Mouse (Mus musculus) hindbrain, embryonic 14.5 days (tissue): ENCODE results near the gene Acot7. TPM values are rescaled to one million over a fixed set of nuclear protein-coding genes. Genes with fewer than 3 reads are reported as not detected.

ENCODE experiments used
- ATAC-seq: fragments of 200-750 bp; cut with Nextera tagmentation; 2 replicates; pipeline ENCODE4 v1.8.0; 2017; ENCODE audit warnings: moderate number of reproducible peaks, mild to moderate bottlenecking, moderate TSS enrichment, moderate library complexity; ENCODE audit not compliant: low FRiP score
- DNase-seq: peaks from one replicate; pipeline ENCODE4 v3.0.0-alpha.2; 2015; ENCODE audit warnings: low spot score
- H3K27ac ChIP-seq: fragments of 300-500 bp; sonication (generic); 2 replicates; pipeline ENCODE4 v1.5.1; 2014; ENCODE audit warnings: mild to moderate bottlenecking, moderate library complexity
- H3K27me3 ChIP-seq: fragments of 300-500 bp; sonication (generic); 2 replicates; pipeline ENCODE4 v1.6.1; 2014; ENCODE audit warnings: mild to moderate bottlenecking, low read length, mixed read lengths; ENCODE audit not compliant: control insufficient read depth, insufficient read depth
- H3K36me3 ChIP-seq: fragments of 300-500 bp; sonication (generic); replicated peaks from 2 replicates; pipeline ENCODE4 v1.6.1; 2014; ENCODE audit not compliant: control insufficient read depth, insufficient read depth
- H3K4me1 ChIP-seq: fragments of 300-500 bp; sonication (generic); replicated peaks from 2 replicates; pipeline ENCODE4 v1.6.1; 2014; ENCODE audit warnings: antibody characterized with exemption, low read length, mixed read lengths; ENCODE audit not compliant: control insufficient read depth, insufficient read depth
- H3K4me2 ChIP-seq: fragments of 300-500 bp; sonication (generic); replicated peaks from 2 replicates; pipeline ENCODE4 v1.6.1; 2014; ENCODE audit warnings: mild to moderate bottlenecking, moderate library complexity
- H3K4me3 ChIP-seq: fragments of 300-500 bp; sonication (generic); replicated peaks from 2 replicates; pipeline ENCODE4 v1.5.1; 2014; ENCODE audit warnings: mild to moderate bottlenecking, low read length
- H3K9ac ChIP-seq: fragments of 300-500 bp; sonication (generic); 2 replicates; pipeline ENCODE4 v1.6.1; 2014
- H3K9me3 ChIP-seq: fragments of 300-500 bp; sonication (generic); 2 replicates; pipeline ENCODE4 v1.6.1; 2016; ENCODE audit warnings: low read length; ENCODE audit not compliant: control insufficient read depth
- WGBS: fragments of 180-500 bp; shearing (Covaris S2); extraction: QIAGEN DNeasy Blood & Tissue Kit; methylation state at CpG from one replicate; pipeline ENCODE4 v1.1.7; 2014; 5-methylcytosine and 5-hydroxymethylcytosine counted together
- polyA plus RNA-seq: library from polyadenylated mRNA; unstranded; fragments of >200 nt; fragmentation: Nextera tagmentation; extraction: Ambion mirVana; gene quantifications from 2 replicates; pipeline ENCODE4 v1.2.1, GENCODE M21; 2014

Acot7 gene
- polyA plus RNA-seq, 1 experiment from 2014 or later: 352 TPM

GRCm38 (mm10) chr4:152135363-152135762, 42.6 kb upstream of the Acot7 start:
- no peak overlapping the region for H3K4me2 ChIP-seq
- H3K9me3 ChIP-seq: no peaks in the 10 kb centered on the region
- peaks cover 67% of the 10 kb centered on the region for H3K27me3 ChIP-seq
- ATAC-seq (no peak), DNase-seq (no peak)
- peaks cover 18% of the 10 kb centered on the region for H3K4me1 ChIP-seq
- H3K27ac ChIP-seq: no peak overlapping the region
- 80% methylated on average over 12 of the region's 12 CpGs for WGBS
- H3K4me3 ChIP-seq: no peak overlapping the region
- no peaks in the 10 kb centered on the region for H3K36me3 ChIP-seq
- no peak overlapping the region for H3K9ac ChIP-seq

- Histone ChIP-seq H3K9me3 (no peaks in the 10 kb centered on the region), H3K36me3 (no peaks in the 10 kb centered on the region), H3K4me1 (peaks cover 9% of the 10 kb centered on the region), H3K4me3 (no peak overlapping the region), H3K27ac (no peak overlapping the region), H3K9ac (no peak overlapping the region), H3K4me2 (no peak overlapping the region), H3K27me3 (peaks cover 58% of the 10 kb centered on the region)
- DNase-seq (no peak), ATAC-seq (no peak)
- WGBS: 36% methylated on average over 6 of the region's 6 CpGs
Observed at GRCm38 (mm10) chr4:152136112-152136875, 41.6 kb upstream of the Acot7 start.

DNA sequence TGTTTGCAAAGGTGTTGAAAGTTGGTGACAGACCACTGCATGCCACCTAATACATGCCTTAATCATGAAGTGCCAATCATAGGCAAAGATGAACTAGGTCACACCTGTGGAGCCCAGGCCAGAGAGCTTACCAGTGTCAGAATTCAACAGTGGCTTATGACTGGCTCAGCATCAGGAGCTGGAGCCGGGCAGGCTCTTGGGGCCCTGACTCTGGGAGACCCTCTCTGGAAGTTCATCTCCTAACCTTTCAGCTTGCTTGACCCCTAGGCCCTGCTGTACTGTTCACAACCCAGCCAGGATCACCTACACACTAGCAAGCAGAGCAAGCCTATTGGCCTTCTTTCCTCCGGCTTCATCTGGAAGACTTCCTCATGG, 41.1 kb upstream of the Acot7 start:
- peaks cover 9% of the 10 kb centered on the region for H3K4me1 ChIP-seq
- peaks cover 56% of the 10 kb centered on the region for H3K27me3 ChIP-seq
- ATAC-seq (no peak), DNase-seq (no peak)
- H3K9ac ChIP-seq: no peak overlapping the region
- no peaks in the 10 kb centered on the region for H3K36me3 ChIP-seq
- no peak overlapping the region for H3K4me2 ChIP-seq
- H3K9me3 ChIP-seq: no peaks in the 10 kb centered on the region
- no peak overlapping the region for H3K27ac ChIP-seq
- 95% methylated on average over 2 of the region's 2 CpGs for WGBS
- no peak overlapping the region for H3K4me3 ChIP-seq

DNA sequence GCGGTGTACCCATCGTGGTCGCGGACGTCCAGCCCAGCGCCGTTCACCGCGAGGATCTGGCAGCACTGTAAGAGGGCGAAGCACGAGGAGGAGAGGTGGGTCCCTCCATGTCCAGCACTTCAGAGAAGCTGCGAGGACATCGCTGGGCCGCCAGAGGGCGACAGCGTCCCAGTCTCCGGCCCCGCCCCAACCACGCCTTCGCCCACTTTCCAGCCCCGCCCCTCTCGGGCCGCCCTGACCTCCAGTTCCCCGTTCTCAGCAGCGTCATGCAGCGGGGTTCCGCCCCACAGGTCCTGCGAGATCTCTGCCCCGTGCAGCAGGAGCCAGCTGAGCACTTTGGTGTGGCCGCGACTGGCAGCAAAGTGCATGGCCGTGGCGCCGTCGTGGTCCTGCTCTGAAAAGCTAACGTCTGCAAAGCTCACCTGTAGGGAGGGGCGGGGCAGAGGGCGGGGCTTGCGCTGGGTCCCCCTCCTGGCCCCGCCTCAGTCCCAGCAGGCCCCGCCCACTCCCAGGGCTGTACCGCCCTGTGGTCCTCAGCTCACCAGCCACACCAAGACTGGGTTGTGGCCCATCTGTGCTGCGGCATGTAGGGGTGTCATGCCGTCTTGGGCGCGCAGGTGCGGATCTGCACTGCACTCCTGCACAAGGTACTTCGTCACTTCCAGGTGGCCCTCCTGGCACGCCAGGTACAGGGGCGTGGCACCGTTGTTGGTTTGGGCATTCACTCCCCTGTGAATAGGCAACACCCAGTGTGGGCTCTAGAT, 39.3 kb upstream of the Acot7 start:
- DNase-seq: peak; percentile 68
- peak; percentile 71 for ATAC-seq
- Histone ChIP-seq H3K9ac (no peak overlapping the region), H3K27ac (no peak overlapping the region), H3K36me3 (no peaks in the 10 kb centered on the region), H3K9me3 (no peaks in the 10 kb centered on the region), H3K4me3 (peak overlapping the region; percentile 32), H3K27me3 (peaks cover 38% of the 10 kb centered on the region), H3K4me1 (peaks cover 9% of the 10 kb centered on the region), H3K4me2 (peak overlapping the region; percentile 62)
- WGBS: 3% methylated on average over 48 of the region's 51 CpGs

GRCm38 (mm10) chr4:152140441-152140840, 37.5 kb upstream of the Acot7 start:
- Histone ChIP-seq H3K36me3 (no peaks in the 10 kb centered on the region), H3K27me3 (peaks cover 27% of the 10 kb centered on the region), H3K4me2 (no peak overlapping the region), H3K4me1 (peaks cover 9% of the 10 kb centered on the region), H3K27ac (no peak overlapping the region), H3K4me3 (no peak overlapping the region), H3K9me3 (no peaks in the 10 kb centered on the region), H3K9ac (no peak overlapping the region)
- ATAC-seq (no peak), DNase-seq (no peak)
- 31% methylated on average over 6 of the region's 6 CpGs for WGBS

GRCm38 (mm10) chr4:152141521-152142135, 36.3 kb upstream of the Acot7 start:
- ATAC-seq (no peak), DNase-seq (no peak)
- H3K27ac ChIP-seq: no peak overlapping the region
- H3K9me3 ChIP-seq: no peaks in the 10 kb centered on the region
- H3K4me3 ChIP-seq: no peak overlapping the region
- H3K4me2 ChIP-seq: no peak overlapping the region
- H3K9ac ChIP-seq: no peak overlapping the region
- 61% methylated on average over 8 of the region's 8 CpGs for WGBS
- H3K27me3 ChIP-seq: peaks cover 25% of the 10 kb centered on the region
- no peaks in the 10 kb centered on the region for H3K36me3 ChIP-seq
- H3K4me1 ChIP-seq: peaks cover 9% of the 10 kb centered on the region

DNA sequence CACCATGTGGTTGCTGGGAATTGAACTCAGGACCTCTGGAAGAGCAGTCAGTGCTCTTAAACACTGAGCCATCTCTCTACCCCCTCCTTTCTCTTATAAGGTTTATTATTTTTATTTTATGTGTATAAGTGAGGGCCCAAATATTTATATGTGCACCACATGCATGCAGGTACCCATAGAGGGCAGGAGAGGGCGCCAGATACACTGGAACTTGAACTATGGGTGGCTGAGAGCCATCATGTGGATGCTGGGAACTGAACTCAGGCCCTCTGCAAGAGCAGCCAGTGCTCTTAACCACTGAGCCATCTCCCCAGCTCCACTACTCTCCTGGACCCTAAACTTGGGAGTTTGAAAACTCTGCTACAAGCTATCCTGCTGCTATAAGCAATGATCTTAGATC, 34.3 kb upstream of the Acot7 start:
- no peak for ATAC-seq
- Histone ChIP-seq H3K4me1 (peaks cover 5% of the 10 kb centered on the region), H3K27ac (no peak overlapping the region), H3K36me3 (no peaks in the 10 kb centered on the region), H3K4me2 (no peak overlapping the region), H3K4me3 (no peak overlapping the region), H3K27me3 (peaks cover 11% of the 10 kb centered on the region), H3K9ac (no peak overlapping the region), H3K9me3 (no peaks in the 10 kb centered on the region)
- no peak for DNase-seq
- WGBS: 15% methylated on average over 1 of the region's 1 CpGs

- Histone ChIP-seq H3K9ac (no peak overlapping the region), H3K9me3 (no peaks in the 10 kb centered on the region), H3K4me1 (no peaks in the 10 kb centered on the region), H3K36me3 (no peaks in the 10 kb centered on the region), H3K4me2 (no peak overlapping the region), H3K4me3 (no peak overlapping the region), H3K27ac (no peak overlapping the region), H3K27me3 (peaks cover 22% of the 10 kb centered on the region)
- DNase-seq (no peak), ATAC-seq (no peak)
- 65% methylated on average over 10 of the region's 10 CpGs for WGBS
Observed at GRCm38 (mm10) chr4:152145473-152145872, 32.5 kb upstream of the Acot7 start.

DNA sequence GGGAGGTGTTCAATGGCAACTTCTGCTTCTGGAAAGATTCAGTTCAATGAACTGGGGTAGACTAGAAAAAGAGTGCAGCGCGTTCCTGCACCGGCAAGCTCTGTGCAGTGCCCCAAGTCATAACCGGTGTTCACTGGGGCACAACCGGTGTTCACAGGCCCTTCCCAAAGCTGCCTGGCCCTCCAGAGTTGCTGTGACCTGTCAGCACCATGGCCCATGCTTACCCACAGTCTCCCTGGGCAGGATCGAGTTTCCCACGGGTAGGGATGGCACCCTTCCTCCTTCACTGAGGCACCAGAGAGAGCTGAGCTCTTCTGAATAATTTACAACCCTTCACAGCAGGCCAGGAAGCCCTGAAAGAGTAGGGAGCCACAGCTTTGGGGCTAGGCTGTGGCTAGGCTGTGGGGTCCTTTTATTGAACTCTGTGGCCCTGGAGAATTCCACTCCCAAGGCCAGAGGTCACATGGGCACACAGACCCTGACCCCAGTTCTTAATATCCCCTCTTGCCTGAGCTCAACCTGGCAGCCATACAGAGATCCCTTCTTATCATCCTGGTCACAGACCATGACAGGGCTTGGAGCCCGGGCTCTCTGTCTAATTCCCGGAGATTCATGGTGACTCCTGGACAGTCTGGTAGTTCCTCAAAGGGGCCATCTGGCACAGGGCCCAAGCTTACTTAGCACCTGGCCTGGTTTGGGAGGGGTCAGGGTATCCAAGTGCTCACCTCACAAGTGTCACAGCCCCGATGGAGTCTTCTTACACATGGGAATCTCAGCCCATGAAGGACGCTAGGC, 31.7 kb upstream of the Acot7 start:
- no peak for DNase-seq
- WGBS: 65% methylated on average over 11 of the region's 11 CpGs
- H3K4me2 ChIP-seq: no peak overlapping the region
- H3K9me3 ChIP-seq: no peaks in the 10 kb centered on the region
- no peaks in the 10 kb centered on the region for H3K4me1 ChIP-seq
- no peaks in the 10 kb centered on the region for H3K36me3 ChIP-seq
- no peak overlapping the region for H3K4me3 ChIP-seq
- H3K9ac ChIP-seq: no peak overlapping the region
- peaks cover 29% of the 10 kb centered on the region for H3K27me3 ChIP-seq
- no peak for ATAC-seq
- no peak overlapping the region for H3K27ac ChIP-seq
